Mouse (Mus musculus): ENCODE measurements around the gene Tmem164.

GRCm38 (mm10) chrX:142776131-142776530, 94.9 kb downstream of the Tmem164 start:
- TF ChIP-seq POLR2A (IDR thresholded peaks at IDR 0.05; ENCODE audit: borderline replicate concordance, extremely low read depth, low read depth, low read length) (no peak), CTCF (IDR thresholded peaks at IDR 0.05; ENCODE audit: insufficient read depth, low read length) (no peak)
